Mouse (Mus musculus) forebrain, postnatal 0 days (tissue): ENCODE measurements at regions not wholly inside any gene's neighbourhood (a gene's known extent, or its start where the extent isn't known, plus 50 kb on each side); places are given as distances from the start of the nearest gene placed in this dataset.

Experiments
- ATAC-seq: fragments of 200-750 bp; cut with Nextera tagmentation; 2 replicates; pipeline ENCODE4 v1.8.0; 2017; ENCODE audit warnings: mild to moderate bottlenecking, moderate library complexity
- DNase-seq: peaks from one replicate; pipeline ENCODE4 v3.0.0-alpha.2; 2015
- H3K27ac ChIP-seq: fragments of 300-500 bp; sonication (generic); 2 replicates; pipeline ENCODE4 v1.5.1; 2014; ENCODE audit warnings: low read depth, mild to moderate bottlenecking, antibody characterized with exemption, low read length, moderate library complexity, mixed read lengths
- H3K27me3 ChIP-seq: fragments of 300-500 bp; sonication (generic); 2 replicates; pipeline ENCODE4 v1.6.1; 2014; ENCODE audit warnings: mild to moderate bottlenecking, low read length, mixed read lengths; ENCODE audit not compliant: insufficient read depth
- H3K36me3 ChIP-seq: fragments of 300-500 bp; sonication (generic); 2 replicates; pipeline ENCODE4 v1.6.1; 2014; ENCODE audit warnings: mild to moderate bottlenecking, moderate library complexity; ENCODE audit not compliant: insufficient read depth
- H3K4me1 ChIP-seq: fragments of 300-500 bp; sonication (generic); 2 replicates; pipeline ENCODE4 v1.6.1; 2014; ENCODE audit warnings: antibody characterized with exemption; ENCODE audit not compliant: insufficient read depth
- H3K4me2 ChIP-seq: fragments of 300-500 bp; sonication (generic); 2 replicates; pipeline ENCODE4 v1.6.1; 2014; ENCODE audit warnings: low read depth, mild to moderate bottlenecking, moderate library complexity
- H3K4me3 ChIP-seq: fragments of 300-500 bp; sonication (generic); 2 replicates; pipeline ENCODE4 v1.5.1; 2014; ENCODE audit warnings: low read depth, low read length, mixed read lengths
- H3K9ac ChIP-seq: fragments of 300-500 bp; sonication (generic); 2 replicates; pipeline ENCODE4 v1.6.1; 2014; ENCODE audit warnings: mild to moderate bottlenecking
- H3K9me3 ChIP-seq: fragments of 300-500 bp; sonication (generic); 2 replicates; pipeline ENCODE4 v1.6.1; 2016; ENCODE audit warnings: low read length
- CTCF ChIP-seq: sonication (generic); IDR thresholded peaks from 2 replicates; pipeline ENCODE4 v1.5.1; 2016; ENCODE audit warnings: antibody characterized with exemption, control low read depth, low read depth
- WGBS: fragments of 180-500 bp; shearing (Covaris S2); extraction: QIAGEN DNeasy Blood & Tissue Kit; methylation state at CpG from one replicate; pipeline ENCODE4 v1.1.7; 2014; 5-methylcytosine and 5-hydroxymethylcytosine counted together

GRCm38 (mm10) chr14:120685877-120686276, 207.6 kb downstream of the Rap2a start:
- Histone ChIP-seq H3K27ac (no peak overlapping the region), H3K4me2 (no peak overlapping the region), H3K36me3 (no peaks in the 10 kb centered on the region), H3K4me1 (no peaks in the 10 kb centered on the region), H3K9me3 (no peaks in the 10 kb centered on the region), H3K27me3 (no peaks in the 10 kb centered on the region), H3K9ac (no peak overlapping the region), H3K4me3 (no peak overlapping the region)
- DNase-seq (no peak), ATAC-seq (no peak)
- WGBS = 91% methylated on average over 7 of the region's 7 CpGs
- TF ChIP-seq CTCF = no peak

- Histone ChIP-seq H3K27ac (no peak overlapping the region), H3K4me3 (no peak overlapping the region), H3K27me3 (no peaks in the 10 kb centered on the region), H3K4me1 (no peaks in the 10 kb centered on the region), H3K36me3 (no peaks in the 10 kb centered on the region), H3K9me3 (no peaks in the 10 kb centered on the region), H3K4me2 (no peak overlapping the region), H3K9ac (no peak overlapping the region)
- TF ChIP-seq CTCF = no peak
- 84% methylated on average over 4 of the region's 4 CpGs for WGBS
- DNase-seq = no peak
- ATAC-seq = no peak
Measured at GRCm38 (mm10) chr14:120686751-120687150, 208.5 kb downstream of the Rap2a start.

GRCm38 (mm10) chr14:120699378-120699777, 211.6 kb upstream of the Ipo5 start:
- Histone ChIP-seq H3K9me3 (no peaks in the 10 kb centered on the region), H3K4me1 (no peaks in the 10 kb centered on the region), H3K9ac (no peak overlapping the region), H3K36me3 (no peaks in the 10 kb centered on the region), H3K4me3 (no peak overlapping the region), H3K27me3 (no peaks in the 10 kb centered on the region), H3K4me2 (no peak overlapping the region), H3K27ac (no peak overlapping the region)
- 80% methylated on average over 4 of the region's 4 CpGs for WGBS
- no peak for ATAC-seq
- no peak for DNase-seq
- TF ChIP-seq CTCF = no peak

GRCm38 (mm10) chr14:120705301-120705801, 205.7 kb upstream of the Ipo5 start:
- no peaks in the 10 kb centered on the region for H3K27me3 ChIP-seq
- ATAC-seq = no peak
- no peaks in the 10 kb centered on the region for H3K36me3 ChIP-seq
- no peak overlapping the region for H3K27ac ChIP-seq
- H3K4me3 ChIP-seq = no peak overlapping the region
- no peaks in the 10 kb centered on the region; the same call in 1 of the 2 replicates for H3K4me1 ChIP-seq
- DNase-seq = peak; percentile 22
- TF ChIP-seq CTCF = no peak
- H3K4me2 ChIP-seq = no peak overlapping the region
- H3K9me3 ChIP-seq = no peaks in the 10 kb centered on the region
- 69% methylated on average over 4 of the region's 4 CpGs for WGBS
- H3K9ac ChIP-seq = no peak overlapping the region

- no peak overlapping the region for H3K4me2 ChIP-seq
- ATAC-seq = no peak
- H3K4me3 ChIP-seq = no peak overlapping the region
- no peak overlapping the region for H3K27ac ChIP-seq
- no peak overlapping the region for H3K9ac ChIP-seq
- no peaks in the 10 kb centered on the region for H3K36me3 ChIP-seq
- no peak for TF ChIP-seq CTCF
- H3K9me3 ChIP-seq = no peaks in the 10 kb centered on the region
- DNase-seq = no peak
- no peaks in the 10 kb centered on the region for H3K27me3 ChIP-seq
- WGBS = 86% methylated on average over 4 of the region's 4 CpGs
- H3K4me1 ChIP-seq = no peaks in the 10 kb centered on the region
Measured at GRCm38 (mm10) chr14:120710782-120711181, 200.2 kb upstream of the Ipo5 start.

- 78% methylated on average over 20 of the region's 20 CpGs for WGBS
- H3K4me2 ChIP-seq = no peak overlapping the region
- DNase-seq = no peak
Measured at GRCm38 (mm10) chr14:120720464-120721445, 190.3 kb upstream of the Ipo5 start.

More at GRCm38 (mm10) chr14:120720464-120721445, 190.3 kb upstream of the Ipo5 start:
- H3K9me3 ChIP-seq = no peaks in the 10 kb centered on the region
- no peak for ATAC-seq
- H3K4me3 ChIP-seq = no peak overlapping the region
- no peaks in the 10 kb centered on the region for H3K4me1 ChIP-seq
- H3K27me3 ChIP-seq = no peaks in the 10 kb centered on the region
- no peaks in the 10 kb centered on the region for H3K36me3 ChIP-seq
- no peak for TF ChIP-seq CTCF
- H3K9ac ChIP-seq = no peak overlapping the region
- H3K27ac ChIP-seq = no peak overlapping the region
